Mouse (Mus musculus) cortical plate, adult 2 months (tissue): Measurements from ENCODE around the gene Zdhhc18. TPM values are rescaled to one million over a fixed set of nuclear protein-coding genes. Genes with fewer than 3 reads are reported as not detected.

Source experiments
- H3K27ac ChIP-seq: fragments of 200-500 bp; 2 replicates; pipeline ENCODE4 v1.5.1; 2012; ENCODE audit warnings: low read length, control low read depth, inconsistent platforms; ENCODE audit not compliant: insufficient read depth
- H3K4me1 ChIP-seq: fragments of 200-500 bp; 2 replicates; pipeline ENCODE4 v1.6.1; 2011; ENCODE audit warnings: low read length; ENCODE audit not compliant: control insufficient read depth, insufficient read depth
- H3K4me3 ChIP-seq: fragments of 200-500 bp; 2 replicates; pipeline ENCODE4 v1.5.1; 2011; ENCODE audit warnings: mild to moderate bottlenecking, low read length, control low read depth; ENCODE audit not compliant: insufficient read depth
- CTCF ChIP-seq: fragments of 200-500 bp; IDR thresholded peaks from 2 replicates; pipeline ENCODE4 v1.5.1; 2011; ENCODE audit warnings: mild to moderate bottlenecking, control low read depth, low read length; ENCODE audit not compliant: insufficient read depth; ENCODE audit errors: extremely low read depth
- POLR2A ChIP-seq: fragments of 200-500 bp; IDR thresholded peaks from 2 replicates; pipeline ENCODE4 v1.6.1; 2011; ENCODE audit warnings: mild to moderate bottlenecking, low read length, control low read depth; ENCODE audit not compliant: insufficient read depth; ENCODE audit errors: extremely low read depth
- polyA plus RNA-seq: library from polyadenylated mRNA; depleted of rRNA; stranded (reverse); fragments of >200 nt; gene quantifications from 2 replicates; pipeline ENCODE4 v1.2.3, GENCODE M21; 2012

Gene Zdhhc18
- polyA plus RNA-seq, 1 experiment: 38.4 TPM

GRCm38 (mm10) chr4:133631071-133631768 lies 18.7 kb downstream of the Zdhhc18 start:
- peaks cover 7% of the 10 kb centered on the region for H3K4me1 ChIP-seq
- TF ChIP-seq CTCF: no peak
- no peak for TF ChIP-seq POLR2A
- no peak overlapping the region; the same call in 1 of the 2 replicates for H3K27ac ChIP-seq
- peak overlapping the region; percentile 12; the same call in 1 of the 2 replicates for H3K4me3 ChIP-seq

- TF ChIP-seq POLR2A (no peak), CTCF (no peak)
- Histone ChIP-seq H3K4me3 (no peak overlapping the region), H3K4me1 (peaks cover 7% of the 10 kb centered on the region), H3K27ac (no peak overlapping the region)
These were observed 19.5 kb downstream of the Zdhhc18 start for GRCm38 (mm10) chr4:133630326-133630920.

- Histone ChIP-seq H3K4me1 (peaks cover 7% of the 10 kb centered on the region), H3K4me3 (no peak overlapping the region), H3K27ac (no peak overlapping the region)
- TF ChIP-seq CTCF (no peak), POLR2A (no peak)
These were observed 20.8 kb downstream of the Zdhhc18 start for GRCm38 (mm10) chr4:133629191-133629590.

DNA sequence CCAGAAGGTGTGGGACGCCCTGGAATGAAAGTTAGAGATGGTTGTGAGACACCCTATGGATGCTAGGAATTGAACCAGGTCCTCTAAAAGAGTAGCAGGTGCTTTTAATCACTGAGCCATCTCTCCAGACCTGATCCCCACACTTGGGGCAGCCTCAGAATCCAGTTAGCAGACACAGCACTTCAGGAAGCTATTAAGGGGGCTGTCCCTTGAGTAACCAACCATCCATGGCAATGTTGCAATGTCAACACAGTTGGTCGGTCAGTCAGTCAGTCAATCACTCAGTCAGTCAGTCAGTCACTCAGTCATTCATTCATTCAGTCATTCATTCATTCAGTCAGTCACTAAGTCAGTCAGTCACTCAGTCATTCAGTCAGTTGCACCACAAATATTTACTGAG lies 21.4 kb downstream of the Zdhhc18 start:
- H3K4me3 ChIP-seq: no peak overlapping the region
- TF ChIP-seq POLR2A (no peak), CTCF (no peak)
- peaks cover 7% of the 10 kb centered on the region for H3K4me1 ChIP-seq
- no peak overlapping the region for H3K27ac ChIP-seq

DNA sequence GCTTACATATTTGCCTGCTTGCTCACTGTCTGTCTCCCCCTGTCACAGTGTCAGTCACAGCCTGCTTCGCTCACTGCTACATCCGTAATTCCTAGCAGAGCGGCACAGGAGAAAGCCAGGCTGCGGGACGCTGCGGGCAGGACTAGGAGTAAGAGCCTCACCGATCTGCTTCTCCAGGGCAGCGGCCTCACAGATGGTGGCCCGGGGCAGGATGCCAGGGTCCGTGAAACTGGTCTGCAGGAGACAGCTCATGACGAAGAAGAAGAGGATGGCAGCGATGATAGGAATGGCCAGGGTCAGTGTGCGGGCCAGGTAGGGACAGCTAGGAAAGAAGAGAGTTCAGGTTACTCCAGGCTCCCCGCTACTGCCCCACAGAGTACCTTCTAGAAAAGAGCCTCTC lies 22.9 kb downstream of the Zdhhc18 start:
- Histone ChIP-seq H3K4me3 (no peak overlapping the region), H3K4me1 (peaks cover 5% of the 10 kb centered on the region), H3K27ac (no peak overlapping the region)
- TF ChIP-seq POLR2A (no peak), CTCF (no peak)

DNA sequence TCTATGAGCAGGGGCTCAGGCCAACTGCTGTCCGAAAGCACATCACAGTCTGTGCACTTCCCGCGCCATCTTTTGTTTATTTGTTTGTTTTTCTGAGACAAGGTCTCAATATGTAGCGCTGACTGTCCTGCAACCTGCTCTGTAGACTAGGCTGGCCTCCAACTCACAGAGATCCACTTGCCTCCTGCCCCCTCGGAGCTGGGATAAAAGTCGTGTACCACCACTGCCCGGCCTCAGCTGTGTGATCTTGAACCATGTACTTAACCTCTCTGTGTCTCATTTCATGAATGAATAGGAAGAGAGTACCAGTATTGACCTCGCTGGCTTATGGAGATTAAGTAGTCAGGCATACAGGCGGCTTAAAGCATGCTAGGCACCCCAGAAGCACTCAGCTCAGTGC lies 23.3 kb downstream of the Zdhhc18 start:
- no peak overlapping the region for H3K27ac ChIP-seq
- TF ChIP-seq POLR2A (no peak), CTCF (no peak)
- H3K4me3 ChIP-seq: no peak overlapping the region
- peaks cover 5% of the 10 kb centered on the region for H3K4me1 ChIP-seq

DNA sequence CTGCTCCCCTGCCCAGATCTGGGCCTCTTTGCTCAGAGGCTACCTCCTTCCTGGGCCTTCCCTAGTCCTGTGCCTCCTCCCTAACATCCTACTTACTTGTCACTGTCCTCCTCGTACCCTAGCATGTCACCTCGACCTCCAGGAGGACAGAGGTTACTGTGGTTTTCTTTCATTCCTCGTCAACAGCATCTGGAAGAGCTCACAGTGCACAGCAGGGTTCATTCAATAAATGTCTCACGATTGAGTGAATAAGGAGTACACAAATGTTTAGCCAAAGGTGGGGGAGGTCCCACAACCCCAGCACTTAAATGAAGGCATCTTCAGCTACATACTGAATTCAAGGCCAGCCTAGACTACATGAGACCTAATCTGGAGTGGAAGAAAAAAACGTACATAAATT lies 23.7 kb downstream of the Zdhhc18 start:
- H3K4me3 ChIP-seq: no peak overlapping the region
- peak overlapping the region; percentile 19; the same call in 1 of the 2 replicates for H3K27ac ChIP-seq
- peaks cover 3% of the 10 kb centered on the region for H3K4me1 ChIP-seq
- no peak for TF ChIP-seq POLR2A
- no peak for TF ChIP-seq CTCF

DNA sequence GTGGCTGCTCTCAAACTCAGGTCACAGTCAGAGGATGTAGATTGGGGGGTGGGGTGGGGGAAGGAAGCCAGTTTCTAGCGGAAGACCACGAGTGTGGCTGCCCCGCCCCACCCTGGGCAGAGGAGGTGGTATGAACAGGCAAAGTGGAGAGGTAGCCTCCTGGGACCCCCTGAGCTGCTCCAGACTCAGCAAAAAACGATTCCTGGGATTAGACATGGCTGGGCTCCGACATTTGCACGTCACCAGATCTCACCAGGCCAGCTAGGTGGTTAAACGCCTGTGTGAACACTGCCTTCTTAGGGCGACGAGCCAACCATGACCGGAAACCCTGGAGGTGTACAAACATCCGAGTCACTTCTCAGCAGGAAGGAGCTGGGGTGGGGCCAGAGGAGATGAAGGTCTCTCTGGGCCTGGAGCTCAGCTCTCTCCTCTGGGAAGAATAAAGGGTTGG lies 24.3 kb downstream of the Zdhhc18 start:
- Histone ChIP-seq H3K4me1 (no peaks in the 10 kb centered on the region), H3K4me3 (no peak overlapping the region), H3K27ac (peak overlapping the region; percentile 19; the same call in 1 of the 2 replicates)
- TF ChIP-seq POLR2A (no peak), CTCF (no peak)

DNA sequence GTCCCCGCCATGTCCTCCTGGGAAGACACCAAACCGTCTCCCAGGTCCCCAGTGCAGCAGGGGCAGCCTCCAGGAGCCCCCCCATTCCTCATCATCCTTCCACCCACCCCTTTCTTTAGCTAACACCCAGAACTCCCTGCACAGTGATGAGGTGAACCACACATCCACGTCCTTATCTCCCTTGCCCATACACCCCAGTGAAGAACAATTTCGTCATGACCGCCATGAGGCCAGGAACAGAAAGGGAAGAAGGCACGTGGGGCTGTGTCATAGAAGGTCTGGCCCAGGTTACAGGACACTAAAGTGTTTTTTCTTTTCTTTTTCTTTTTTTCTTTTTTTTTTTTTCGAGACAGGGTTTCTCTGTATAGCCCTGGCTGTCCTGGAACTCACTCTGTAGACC lies 25.1 kb downstream of the Zdhhc18 start:
- Histone ChIP-seq H3K27ac (no peak overlapping the region), H3K4me1 (no peaks in the 10 kb centered on the region), H3K4me3 (no peak overlapping the region)
- TF ChIP-seq POLR2A (no peak), CTCF (no peak)

- Histone ChIP-seq H3K4me3 (no peak overlapping the region), H3K4me1 (no peaks in the 10 kb centered on the region), H3K27ac (no peak overlapping the region)
- TF ChIP-seq POLR2A (no peak), CTCF (no peak)
These were observed 27.7 kb downstream of the Zdhhc18 start for GRCm38 (mm10) chr4:133622161-133622695.
